Mouse (Mus musculus) G1E (cell line): ENCODE measurements around the gene Cd300e.

Experiments
- CTCF ChIP-seq: IDR thresholded peaks from 2 replicates; pipeline ENCODE4 v1.5.1; 2012; ENCODE audit warnings: low read depth, low read length, inconsistent platforms, mixed read lengths
- GATA1 ChIP-seq: IDR thresholded peaks from 2 replicates; pipeline ENCODE4 v1.6.1; 2012; ENCODE audit warnings: borderline replicate concordance, low read length, inconsistent platforms, mixed read lengths
- GATA2 ChIP-seq: IDR thresholded peaks from 2 replicates; pipeline ENCODE4 v1.6.1; 2012; ENCODE audit warnings: low read depth, low read length, inconsistent platforms, borderline replicate concordance
- POLR2AphosphoS5 ChIP-seq: IDR thresholded peaks from 2 replicates; pipeline ENCODE4 v1.6.1; 2012; ENCODE audit warnings: low read depth, low read length, inconsistent platforms; ENCODE audit not compliant: insufficient replicate concordance
- TAL1 ChIP-seq: conservative IDR thresholded peaks from 2 replicates; pipeline ENCODE4 v1.6.1; 2012; ENCODE audit warnings: low read depth, low read length, inconsistent platforms, mixed read lengths

GRCm38 (mm10) chr11:115049282-115049895 is 12.6 kb downstream of the Cd300e start:
- no peak for TF ChIP-seq CTCF
- no peak for TF ChIP-seq GATA1
- no peak for TF ChIP-seq POLR2AphosphoS5
- TF ChIP-seq TAL1, result no peak
- no peak for TF ChIP-seq GATA2
